ENCODE assay signal across 15 mouse cellular contexts in the genomic region with DNA sequence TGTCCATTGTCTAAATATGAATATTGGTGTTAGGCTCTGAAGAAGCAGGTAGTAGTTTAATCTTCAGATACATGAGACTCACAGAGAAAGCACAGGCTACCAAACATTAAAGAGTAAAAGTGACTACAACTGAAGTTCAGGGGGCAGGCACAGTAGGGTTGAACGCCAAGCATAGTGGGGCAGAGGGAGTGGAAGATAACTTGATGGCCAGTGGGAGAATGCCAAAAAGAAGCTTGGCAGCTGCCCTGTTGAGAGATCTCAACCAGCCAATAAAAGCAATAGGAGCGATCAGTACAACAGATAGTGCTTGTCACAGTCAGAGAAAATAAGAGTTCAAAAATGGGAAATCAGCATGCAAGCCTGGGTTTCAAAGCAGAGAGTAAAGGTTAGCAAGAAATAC.
DNase-seq lines count a peak whose midpoint lies in the region.
"Had no signal": no experiment of that assay in that cellular context is flagged by ENCODE, and none has a peak within 500 bp of the region (broad histone marks: within the 10 kb centered on the region; RNA-seq: fewer than 3 reads in every experiment).

No protein-coding gene starts in this region.

- intact Hi-C loops in heart, postnatal 25 days (cut with DNase I): no loop called here

- DNase-seq in heart, adult 11 months: peak; percentile 73
- no peak for DNase-seq in heart, postnatal 25 days (ENCODE audit: low spot score)
- DNase-seq in heart, postnatal 4 days: peak; percentile 13
- no peak for DNase-seq in heart, adult 8-10 months (ENCODE audit: low spot score)
- DNase-seq in ovary, postnatal 36 days (ENCODE audit: low spot score): peak; percentile 4
- no peak for DNase-seq in ovary, postnatal 14 days (ENCODE audit: low spot score)
- DNase-seq: adrenal gland, adult 2 months; adrenal gland, postnatal 14 days; B cell, adult 2 months; cerebellum, adult 11 months; cerebellum, adult 2 months; forebrain, postnatal 0 days; gastrocnemius, adult 2 months; gastrocnemius, postnatal 14 days; kidney, adult 18-20 months had no signal

Comparison
In these comparisons a context has a peak if more than half of its experiments do, and no peak if none do; other contexts are left out.
1. DNase-seq: peak in heart, adult 11 months (single experiment), heart, postnatal 4 days (single experiment) and ovary, postnatal 36 days (single experiment); none in heart, postnatal 25 days (single experiment), heart, adult 8-10 months (single experiment) and ovary, postnatal 14 days (single experiment).